Mouse (Mus musculus) heart, adult 2 months (tissue): ENCODE data around the gene Timeless. TPM values are rescaled to one million over a fixed set of nuclear protein-coding genes. Genes with fewer than 3 reads are reported as not detected.

ENCODE experiments used
- DNase-seq, 2 experiments: peaks; one replicate each; pipeline ENCODE4 v3.0.0; 2021
- H3K27ac ChIP-seq: fragments of 200-600 bp; 2 replicates; pipeline ENCODE4 v1.8.1; 2022
- H3K27me3 ChIP-seq: fragments of 200-500 bp; 2 replicates; pipeline ENCODE4 v1.6.1; 2012; ENCODE audit warnings: mild to moderate bottlenecking, low read length, inconsistent platforms, mixed read lengths; ENCODE audit not compliant: control insufficient read depth, insufficient read depth
- H3K36me3 ChIP-seq: fragments of 200-500 bp; 2 replicates; pipeline ENCODE4 v1.6.1; 2012; ENCODE audit warnings: low read length, inconsistent platforms; ENCODE audit not compliant: control insufficient read depth, insufficient read depth
- H3K4me1 ChIP-seq: fragments of 200-500 bp; 2 replicates; pipeline ENCODE4 v1.6.1; 2011; ENCODE audit warnings: low read length; ENCODE audit not compliant: control insufficient read depth, insufficient read depth
- H3K4me3 ChIP-seq: fragments of 200-600 bp; 2 replicates; pipeline ENCODE4 v1.8.1; 2022
- H3K79me2 ChIP-seq: fragments of 200-500 bp; replicated peaks from 2 replicates; pipeline ENCODE4 v1.6.1; 2012; ENCODE audit warnings: mild to moderate bottlenecking, inconsistent platforms, low read length, moderate library complexity, mixed read lengths; ENCODE audit not compliant: control insufficient read depth, insufficient read depth
- H3K9ac ChIP-seq: fragments of 200-500 bp; 2 replicates; pipeline ENCODE4 v1.6.1; 2012; ENCODE audit warnings: low read depth, mild to moderate bottlenecking, control low read depth, inconsistent platforms, low read length, mixed read lengths
- CTCF ChIP-seq: fragments of 200-600 bp; IDR thresholded peaks from 2 replicates; pipeline ENCODE4 v1.8.1; 2022; ENCODE audit warnings: antibody characterized with exemption, mild to moderate bottlenecking, moderate library complexity
- EP300 ChIP-seq: fragments of 200-500 bp; IDR thresholded peaks from 2 replicates; pipeline ENCODE4 v1.6.1; 2011; ENCODE audit warnings: low read depth, low read length, control low read depth; ENCODE audit not compliant: insufficient read depth
- POLR2A ChIP-seq: fragments of 200-500 bp; IDR thresholded peaks from 2 replicates; pipeline ENCODE4 v1.6.1; 2011; ENCODE audit warnings: mild to moderate bottlenecking, low read depth, low read length, control low read depth; ENCODE audit not compliant: insufficient read depth
- whole genome bisulfite sequencing: fragments of 180-500 bp; shearing (Covaris S2); methylation state at CpG from one replicate; pipeline ENCODE4 v1.1.7; 2018; 5-methylcytosine and 5-hydroxymethylcytosine counted together
- intact Hi-C: fragments of 180-260 bp; cut with DNase I; formaldehyde crosslinking; loops from one replicate; pipeline ENCODE4 v1.15.1; 2025
- polyA plus RNA-seq: library from polyadenylated mRNA; depleted of rRNA; stranded (reverse); fragments of >200 nt; gene quantifications from 2 replicates; pipeline ENCODE4 v1.2.3, GENCODE M21; 2012
- total RNA-seq, 2 experiments: library from RNA; stranded (reverse); gene quantifications; 2 replicates each; pipeline ENCODE4 v1.2.3; 2021

Gene Timeless
- total and polyA plus RNA-seq, 3 experiments = 5.7 to 7.6 (median 6.5) TPM

GRCm38 (mm10) chr10:128239140-128239539 lies 7.3 kb downstream of the Timeless start:
- Histone ChIP-seq H3K9ac (no peak overlapping the region), H3K79me2 (no peaks in the 10 kb centered on the region), H3K4me3 (no peak overlapping the region), H3K36me3 (no peaks in the 10 kb centered on the region), H3K4me1 (peaks cover 5% of the 10 kb centered on the region), H3K27ac (no peak overlapping the region), H3K27me3 (no peaks in the 10 kb centered on the region)
- no peak for TF ChIP-seq POLR2A
- no peak for TF ChIP-seq CTCF
- TF ChIP-seq EP300 = no peak
- intact Hi-C loops = no loop called here
- WGBS = 98% methylated on average over 4 of the region's 4 CpGs
- no peak for DNase-seq

DNA sequence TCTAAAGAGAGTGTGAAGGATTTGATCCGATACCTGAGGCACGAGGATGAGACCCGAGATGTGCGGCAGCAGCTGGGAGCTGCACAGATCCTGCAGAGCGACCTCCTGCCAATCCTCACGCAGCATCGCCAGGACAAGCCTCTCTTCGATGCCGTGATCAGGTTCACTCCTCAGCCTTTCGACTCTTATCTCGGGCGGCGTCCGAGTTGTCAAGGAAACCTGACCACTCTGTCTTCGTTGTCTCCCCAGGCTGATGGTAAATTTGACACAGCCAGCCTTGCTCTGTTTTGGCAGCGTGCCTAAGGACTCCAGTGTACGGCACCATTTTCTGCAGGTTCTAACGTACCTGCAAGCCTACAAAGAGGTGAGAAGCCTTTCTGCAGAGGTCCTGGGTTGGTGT lies 8.3 kb downstream of the Timeless start:
- no peak overlapping the region for H3K27ac ChIP-seq
- TF ChIP-seq CTCF = no peak
- no peak for TF ChIP-seq EP300
- no peak for TF ChIP-seq POLR2A
- no peak overlapping the region for H3K9ac ChIP-seq
- intact Hi-C loops = no loop called here
- no peak for DNase-seq
- WGBS = 82% methylated on average over 18 of the region's 18 CpGs
- no peak overlapping the region for H3K4me3 ChIP-seq
- H3K79me2 ChIP-seq = no peaks in the 10 kb centered on the region
- H3K27me3 ChIP-seq = no peaks in the 10 kb centered on the region
- no peaks in the 10 kb centered on the region for H3K36me3 ChIP-seq
- H3K4me1 ChIP-seq = peaks cover 5% of the 10 kb centered on the region

- H3K27me3 ChIP-seq = no peaks in the 10 kb centered on the region
- no peaks in the 10 kb centered on the region for H3K79me2 ChIP-seq
- H3K4me3 ChIP-seq = no peak overlapping the region
- no peak overlapping the region for H3K9ac ChIP-seq
- peak; percentile 52 to 54 for DNase-seq
- H3K27ac ChIP-seq = peak overlapping the region; percentile 7; the same call in 1 of the 2 replicates
- 39% methylated on average over 8 of the region's 8 CpGs for WGBS
- intact Hi-C loops = no loop called here
- TF ChIP-seq POLR2A (no peak), CTCF (no peak), EP300 (no peak)
- no peaks in the 10 kb centered on the region for H3K36me3 ChIP-seq
- H3K4me1 ChIP-seq = peaks cover 7% of the 10 kb centered on the region
Observed at GRCm38 (mm10) chr10:128243252-128243651, 11.4 kb downstream of the Timeless start.

DNA sequence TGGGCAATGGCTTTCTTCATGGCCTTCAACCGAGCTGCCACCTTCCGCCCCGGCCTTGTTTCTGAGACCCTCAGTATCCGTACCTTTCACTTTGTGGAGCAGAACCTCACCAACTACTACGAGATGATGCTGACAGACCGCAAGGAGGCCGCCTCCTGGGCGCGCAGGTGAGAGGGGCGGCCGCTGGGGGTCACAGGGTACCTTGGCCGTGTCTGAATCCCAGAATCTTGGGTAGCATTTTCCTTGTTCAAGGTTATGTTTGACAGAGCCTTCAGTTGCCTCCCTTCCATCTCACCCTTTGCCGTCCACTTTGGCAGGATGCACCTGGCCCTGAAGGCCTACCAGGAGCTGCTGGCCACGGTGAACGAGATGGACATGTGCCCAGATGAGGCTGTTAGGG lies 12.3 kb downstream of the Timeless start:
- Histone ChIP-seq H3K9ac (no peak overlapping the region), H3K36me3 (no peaks in the 10 kb centered on the region), H3K4me3 (no peak overlapping the region), H3K79me2 (no peaks in the 10 kb centered on the region), H3K27me3 (no peaks in the 10 kb centered on the region), H3K27ac (no peak overlapping the region; the same call in 1 of the 2 replicates), H3K4me1 (peaks cover 5% of the 10 kb centered on the region)
- TF ChIP-seq CTCF (no peak), EP300 (no peak), POLR2A (no peak)
- WGBS = 89% methylated on average over 15 of the region's 15 CpGs
- intact Hi-C loops = no loop called here
- DNase-seq = no peak

- no peaks in the 10 kb centered on the region for H3K79me2 ChIP-seq
- H3K4me3 ChIP-seq = peak overlapping the region; percentile 58
- WGBS = 36% methylated on average over 17 of the region's 17 CpGs
- H3K4me1 ChIP-seq = peaks cover 5% of the 10 kb centered on the region
- H3K27me3 ChIP-seq = no peaks in the 10 kb centered on the region
- TF ChIP-seq EP300 (peak; percentile 90), CTCF (no peak), POLR2A (peak; percentile 91)
- intact Hi-C loops = loop anchor here (2.0 kb wide), 1 partner anchor 22 kb away; the partner anchor contains the start of gene Apof
- peak overlapping the region; percentile 63 for H3K9ac ChIP-seq
- peak overlapping the region; percentile 89 for H3K27ac ChIP-seq
- DNase-seq = peak; percentile 75 to 82
- H3K36me3 ChIP-seq = no peaks in the 10 kb centered on the region
Observed at GRCm38 (mm10) chr10:128247020-128247732, 15.3 kb downstream of the Timeless start.

DNA sequence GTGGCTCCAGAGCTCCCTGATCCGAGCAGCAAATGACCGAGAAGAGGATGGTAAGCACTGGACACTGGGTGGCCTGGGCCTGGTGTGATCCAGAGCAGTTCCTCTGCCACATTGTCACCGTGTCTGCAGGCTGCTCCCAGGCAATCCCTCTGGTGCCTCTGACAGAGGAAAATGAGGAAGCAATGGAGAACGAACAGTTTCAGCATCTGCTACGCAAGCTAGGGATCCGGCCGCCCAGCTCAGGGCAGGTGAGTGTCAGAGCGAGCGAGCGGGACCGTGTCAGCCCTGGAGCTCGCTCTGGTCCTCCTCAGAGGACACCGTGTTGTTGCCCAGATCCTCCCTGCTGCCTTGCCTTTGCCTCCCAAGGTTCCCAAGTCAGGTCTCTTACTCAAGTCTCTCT lies 18.7 kb downstream of the Timeless start:
- Histone ChIP-seq H3K36me3 (no peaks in the 10 kb centered on the region), H3K27ac (no peak overlapping the region), H3K27me3 (no peaks in the 10 kb centered on the region), H3K4me1 (peaks cover 2% of the 10 kb centered on the region), H3K4me3 (no peak overlapping the region), H3K9ac (no peak overlapping the region), H3K79me2 (no peaks in the 10 kb centered on the region)
- no peak for DNase-seq
- TF ChIP-seq POLR2A (no peak), CTCF (no peak), EP300 (no peak)
- intact Hi-C loops = no loop called here
- whole genome bisulfite sequencing = 91% methylated on average over 13 of the region's 13 CpGs
